Mouse (Mus musculus) brown adipose tissue, adult 24 weeks (tissue): ENCODE data around the gene Padi2. TPM values are rescaled to one million over a fixed set of nuclear protein-coding genes. Genes with fewer than 3 reads are reported as not detected.

Experiments
- H3K27ac ChIP-seq: fragments of 200-500 bp; replicated peaks from 2 replicates; pipeline ENCODE4 v1.5.1; 2012; ENCODE audit warnings: low read depth, mild to moderate bottlenecking, low read length
- H3K4me1 ChIP-seq: fragments of 200-500 bp; 2 replicates; pipeline ENCODE4 v1.6.1; 2012; ENCODE audit warnings: low read length, mixed read lengths; ENCODE audit not compliant: control insufficient read depth, insufficient read depth, insufficient read length
- H3K4me3 ChIP-seq: fragments of 200-500 bp; 2 replicates; pipeline ENCODE4 v1.5.1; 2012; ENCODE audit warnings: low read depth, mild to moderate bottlenecking, low read length, moderate library complexity; ENCODE audit not compliant: insufficient read depth
- polyA plus RNA-seq: library from polyadenylated mRNA; stranded (reverse); fragments of >200 nt; gene quantifications from 2 replicates; pipeline ENCODE4 v1.2.4, GENCODE M21; 2012; ENCODE audit not compliant: missing spikeins, insufficient read depth, insufficient read length

The Padi2 gene
- polyA plus RNA-seq, 1 experiment, result 1.6 TPM

DNA sequence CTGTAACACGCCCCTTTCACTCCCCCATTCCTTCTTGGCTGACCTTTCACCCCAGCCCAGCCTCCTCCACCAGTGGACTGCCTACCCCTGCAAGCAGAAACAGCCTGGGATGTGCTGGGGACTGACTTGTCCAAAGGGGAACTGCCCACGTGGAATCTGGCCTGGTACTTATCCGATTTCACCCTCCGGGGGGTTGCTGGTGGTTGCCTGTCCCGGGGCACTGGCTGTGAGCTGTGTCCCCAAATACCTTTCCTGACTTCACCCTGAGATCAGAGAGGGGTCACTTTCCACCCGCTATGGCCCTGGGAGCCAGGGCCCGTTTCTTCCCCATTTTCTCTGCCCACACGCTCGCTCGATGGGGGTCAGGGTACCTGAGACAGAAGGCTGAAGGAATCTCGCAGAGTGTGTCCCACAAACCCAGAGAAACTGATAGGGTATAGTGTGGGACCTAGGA lies 710 bp downstream of the Padi2 start:
- H3K27ac ChIP-seq, result no peak overlapping the region
- H3K4me1 ChIP-seq, result no peaks in the 10 kb centered on the region
- H3K4me3 ChIP-seq, result no peak overlapping the region

DNA sequence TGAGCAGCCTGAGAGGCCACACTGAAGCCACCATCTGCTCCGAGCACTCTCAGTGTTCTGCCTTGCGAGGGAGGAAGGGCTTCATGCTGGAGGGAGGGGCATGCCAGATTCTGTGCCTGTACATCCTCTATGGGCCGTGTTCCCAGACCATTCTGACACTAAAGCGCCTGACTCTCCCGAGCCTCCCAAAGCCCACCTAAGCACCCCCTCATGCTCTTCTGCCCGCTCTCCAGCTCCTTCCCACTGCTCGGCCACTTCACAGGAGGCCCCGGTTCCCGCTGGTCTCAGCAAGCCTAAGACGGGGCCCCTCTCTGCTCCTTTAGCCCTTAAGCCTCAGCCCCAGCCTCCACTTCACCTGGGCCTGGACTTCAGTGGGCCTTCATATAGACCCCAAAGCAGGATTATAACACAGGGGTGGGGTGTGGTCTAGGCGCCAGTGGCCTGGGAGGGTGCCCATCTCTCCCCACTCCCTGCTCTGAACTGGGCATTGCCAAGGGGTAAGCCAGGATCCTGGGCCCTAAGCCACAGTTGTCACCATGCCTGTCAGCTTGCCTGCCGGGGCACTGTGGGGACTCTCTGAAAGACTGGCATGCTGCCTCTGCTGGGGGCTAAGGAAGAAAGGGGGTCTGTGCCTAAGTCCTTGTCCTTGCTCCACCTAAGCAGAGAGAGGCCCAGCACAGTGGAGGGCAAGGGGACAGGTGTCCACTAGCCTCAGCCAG lies 1.3 kb downstream of the Padi2 start:
- H3K4me1 ChIP-seq, result no peaks in the 10 kb centered on the region
- no peak overlapping the region for H3K4me3 ChIP-seq
- no peak overlapping the region for H3K27ac ChIP-seq

DNA sequence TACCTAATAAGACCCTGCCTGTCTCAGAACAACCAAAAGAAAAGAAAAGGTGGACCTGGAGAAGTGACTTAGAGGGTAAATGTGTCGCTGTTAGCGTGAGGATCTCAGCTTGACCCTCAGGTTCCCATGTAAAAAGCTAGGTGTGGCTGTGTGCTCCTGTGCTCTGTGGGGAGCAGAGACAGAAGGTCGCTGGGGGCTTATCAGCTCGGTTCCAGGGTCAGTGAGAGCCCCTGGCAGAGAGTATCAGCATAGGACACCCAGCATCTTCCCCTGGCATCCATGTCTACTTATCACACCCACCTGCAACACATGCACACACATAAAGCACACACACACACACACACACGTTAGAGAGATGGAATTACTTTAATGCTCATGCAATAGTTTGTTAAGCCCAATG lies 2.5 kb downstream of the Padi2 start:
- no peak overlapping the region for H3K4me3 ChIP-seq
- H3K4me1 ChIP-seq, result no peaks in the 10 kb centered on the region
- H3K27ac ChIP-seq, result no peak overlapping the region

DNA sequence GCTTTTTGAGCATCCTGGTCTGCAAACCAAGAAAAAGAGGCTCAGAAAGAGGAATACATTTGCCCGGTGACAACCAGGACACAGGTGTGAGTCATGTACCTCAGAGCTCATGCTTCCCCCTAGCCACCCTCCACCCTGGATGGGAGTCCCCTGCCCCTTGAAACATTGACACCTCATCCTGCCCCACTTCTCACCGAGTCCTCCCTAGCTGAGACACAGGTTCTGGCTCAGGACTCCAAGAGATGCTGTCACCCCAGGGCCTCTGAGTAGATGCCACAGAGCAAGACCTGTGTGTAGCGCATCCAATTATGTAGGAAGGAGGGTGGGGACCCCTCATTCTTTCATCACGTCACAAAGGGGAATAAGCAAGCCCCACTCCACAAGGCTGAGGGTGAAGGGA lies 3.4 kb downstream of the Padi2 start:
- H3K4me3 ChIP-seq, result no peak overlapping the region
- no peak overlapping the region for H3K27ac ChIP-seq
- H3K4me1 ChIP-seq, result no peaks in the 10 kb centered on the region

DNA sequence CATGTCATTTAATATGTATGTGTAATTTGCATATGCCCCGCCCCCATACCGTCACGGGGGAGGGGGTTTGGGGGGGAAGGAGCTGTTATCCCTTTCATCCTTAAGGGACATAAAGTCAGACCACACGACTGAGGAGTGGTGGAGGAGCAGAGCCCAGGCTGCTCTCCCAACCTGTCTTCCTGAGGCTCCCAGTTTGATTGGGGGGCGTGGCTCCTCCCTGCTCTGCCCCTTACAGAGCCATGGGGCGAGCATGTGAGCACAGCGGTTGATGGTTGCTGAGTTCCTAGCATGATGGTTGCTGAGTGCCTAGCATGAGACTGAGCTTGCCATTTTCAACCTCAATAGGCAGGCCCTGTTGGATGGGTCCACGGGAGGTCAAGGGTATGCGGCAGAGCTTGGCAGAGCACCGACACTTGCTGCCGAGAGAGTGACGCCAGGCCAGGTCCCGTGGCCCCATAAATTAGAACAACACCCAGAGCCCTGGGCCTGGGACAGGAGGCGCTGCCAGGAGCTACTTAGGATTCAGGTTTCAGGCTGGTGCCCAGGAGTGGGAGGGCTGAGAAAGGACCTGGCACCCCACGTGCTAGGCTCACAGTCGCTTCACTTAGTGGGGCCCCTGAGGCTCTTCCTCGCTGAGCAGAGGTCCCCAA lies 4.6 kb downstream of the Padi2 start:
- Histone ChIP-seq H3K4me3 (no peak overlapping the region), H3K4me1 (no peaks in the 10 kb centered on the region), H3K27ac (no peak overlapping the region)

DNA sequence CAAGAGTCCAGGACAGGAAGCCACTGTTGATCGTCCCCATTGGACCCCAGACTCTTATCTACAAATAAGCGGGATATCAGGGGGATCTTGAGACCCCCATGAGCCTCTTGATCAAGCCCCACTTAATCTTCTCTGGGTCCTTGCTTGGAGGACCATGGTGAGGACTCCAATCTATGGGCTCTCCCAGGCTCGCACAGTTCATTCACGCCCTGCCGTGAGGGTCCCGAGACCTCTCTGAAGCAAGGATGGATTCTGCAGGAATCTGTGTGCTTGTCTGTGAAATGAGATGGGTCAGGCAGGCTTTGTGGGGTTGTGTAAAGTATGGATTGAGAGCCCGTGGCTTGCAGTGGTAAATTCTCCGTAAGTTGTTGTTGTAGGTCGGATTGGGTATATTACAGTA lies 5.3 kb downstream of the Padi2 start:
- H3K4me1 ChIP-seq, result no peaks in the 10 kb centered on the region
- H3K4me3 ChIP-seq, result no peak overlapping the region
- no peak overlapping the region for H3K27ac ChIP-seq

DNA sequence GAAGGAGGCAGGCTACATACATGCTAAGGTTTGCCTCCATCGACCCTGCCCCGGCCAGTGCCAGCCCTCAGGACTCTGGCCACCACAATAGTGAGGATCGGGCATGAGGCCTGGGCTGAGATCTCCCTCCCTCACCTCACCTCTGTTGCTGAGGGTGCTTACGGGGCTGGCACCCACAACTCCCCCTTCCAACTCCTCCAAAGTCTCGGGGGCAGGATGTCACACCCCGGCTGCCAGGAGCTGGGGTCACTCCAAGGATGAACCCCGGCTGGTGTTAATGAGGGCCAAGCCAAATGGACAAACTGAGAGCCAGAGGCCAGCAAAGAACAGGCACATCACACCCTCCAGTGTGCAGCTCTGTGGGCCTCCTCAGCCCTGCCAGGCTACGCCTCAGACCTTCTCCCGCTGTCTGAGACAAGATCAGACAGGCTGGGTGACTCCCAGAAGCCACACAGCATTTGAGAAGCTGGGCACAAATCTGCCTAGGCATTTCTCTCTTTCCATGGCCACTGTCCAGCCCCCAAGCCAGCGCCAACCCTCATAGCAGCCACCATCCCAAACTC lies 6.2 kb downstream of the Padi2 start:
- Histone ChIP-seq H3K4me1 (no peaks in the 10 kb centered on the region), H3K4me3 (no peak overlapping the region), H3K27ac (no peak overlapping the region)

DNA sequence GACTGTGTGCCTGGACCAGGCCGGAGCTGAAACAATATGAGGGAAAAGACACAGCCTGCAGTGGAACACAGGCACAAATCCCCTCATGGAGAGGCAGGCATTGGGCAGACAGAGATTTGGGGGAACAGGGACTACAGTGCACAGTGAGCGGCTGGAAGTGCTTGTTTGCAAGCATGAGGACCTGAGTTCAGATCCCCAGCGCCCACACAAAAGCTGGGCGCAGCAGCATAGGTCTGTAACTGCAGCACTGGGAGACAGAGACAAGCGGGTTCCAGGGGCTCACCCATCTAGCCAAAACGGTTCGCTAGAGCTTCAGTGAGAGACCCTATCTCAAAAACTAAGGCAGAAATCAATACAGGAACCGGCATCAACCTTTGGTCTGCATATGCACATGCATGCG lies 7.4 kb downstream of the Padi2 start:
- Histone ChIP-seq H3K27ac (no peak overlapping the region), H3K4me3 (no peak overlapping the region), H3K4me1 (no peaks in the 10 kb centered on the region)

DNA sequence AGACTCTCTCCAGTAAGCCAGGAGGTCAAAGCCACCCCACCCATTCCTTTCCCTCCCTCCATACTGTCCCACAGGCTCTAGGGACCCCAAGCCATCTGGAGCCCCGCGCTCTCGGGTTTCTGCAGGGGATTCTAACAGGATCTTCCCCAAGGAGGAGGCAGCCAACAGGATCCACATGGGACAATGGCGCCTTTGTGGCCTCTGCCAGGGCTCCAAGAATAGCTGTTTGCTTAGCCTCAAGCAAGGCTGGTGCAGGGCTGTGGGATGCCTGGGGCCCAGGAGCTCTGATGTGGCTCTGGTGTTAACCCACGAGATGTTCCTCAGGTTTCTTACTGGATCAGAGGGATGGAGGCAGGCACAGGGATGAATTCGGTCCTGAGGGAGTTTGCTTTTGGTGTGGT lies 8.6 kb downstream of the Padi2 start:
- Histone ChIP-seq H3K27ac (no peak overlapping the region), H3K4me1 (no peaks in the 10 kb centered on the region), H3K4me3 (no peak overlapping the region)

DNA sequence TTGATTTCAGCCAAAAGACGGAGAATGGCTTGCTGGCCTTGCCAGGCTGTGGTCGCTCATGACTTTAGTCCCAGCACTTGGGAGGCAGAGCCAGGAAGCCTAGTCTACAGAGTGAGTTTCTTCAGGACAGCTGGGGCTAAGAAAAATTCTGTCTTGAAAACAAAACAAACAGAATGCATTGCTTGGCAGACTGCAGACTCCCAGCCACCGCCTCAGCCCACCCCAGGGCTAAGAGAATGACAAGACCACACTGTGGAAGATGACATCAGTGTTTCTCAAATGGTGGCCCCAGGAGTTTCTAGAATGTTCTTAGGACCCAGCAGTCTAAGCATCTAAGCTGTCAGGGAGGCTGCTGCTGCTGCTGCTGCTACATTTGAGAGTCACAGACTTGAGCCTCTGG lies 9.1 kb downstream of the Padi2 start:
- H3K4me3 ChIP-seq, result no peak overlapping the region
- no peaks in the 10 kb centered on the region for H3K4me1 ChIP-seq
- H3K27ac ChIP-seq, result no peak overlapping the region

DNA sequence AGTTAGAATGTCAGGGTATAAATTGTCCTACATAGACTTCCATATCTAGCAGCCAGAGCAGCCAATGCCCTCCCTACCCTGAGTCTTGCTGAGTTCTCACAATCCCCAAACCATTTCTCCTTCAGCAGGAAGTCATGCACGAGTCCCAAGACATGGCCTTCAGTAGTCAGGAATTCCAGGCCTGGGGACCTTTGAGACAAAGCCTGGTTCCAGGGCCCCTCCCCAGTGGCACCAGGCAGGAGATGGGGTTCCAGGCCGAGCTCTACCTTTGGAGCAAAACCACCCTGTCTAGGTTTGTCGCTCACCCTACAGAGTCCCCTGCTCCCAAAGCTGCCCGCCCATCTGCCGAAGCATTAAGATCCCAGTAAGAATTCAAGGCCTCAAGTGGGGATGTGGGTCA lies 10.2 kb downstream of the Padi2 start:
- H3K4me1 ChIP-seq, result no peaks in the 10 kb centered on the region
- no peak overlapping the region for H3K27ac ChIP-seq
- H3K4me3 ChIP-seq, result no peak overlapping the region

DNA sequence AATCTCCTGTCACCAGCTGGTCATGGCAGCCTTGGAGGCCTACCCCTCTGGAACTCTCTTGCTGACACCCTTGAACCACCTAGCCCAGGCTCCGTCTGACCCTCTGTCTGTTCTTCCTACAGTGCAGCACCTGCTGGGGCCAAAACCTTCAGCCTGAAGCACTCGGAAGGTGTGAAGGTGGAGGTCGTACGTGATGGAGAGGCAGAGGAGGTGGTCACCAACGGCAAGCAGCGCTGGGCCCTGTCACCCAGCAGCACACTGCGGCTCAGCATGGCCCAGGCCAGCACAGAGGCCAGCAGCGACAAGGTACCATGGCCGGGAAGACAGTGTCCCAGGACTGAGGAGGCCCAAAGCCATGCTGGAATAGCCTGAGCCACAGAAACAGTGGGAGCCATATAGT lies 11.3 kb downstream of the Padi2 start:
- no peak overlapping the region for H3K4me3 ChIP-seq
- H3K27ac ChIP-seq, result no peak overlapping the region
- H3K4me1 ChIP-seq, result no peaks in the 10 kb centered on the region

DNA sequence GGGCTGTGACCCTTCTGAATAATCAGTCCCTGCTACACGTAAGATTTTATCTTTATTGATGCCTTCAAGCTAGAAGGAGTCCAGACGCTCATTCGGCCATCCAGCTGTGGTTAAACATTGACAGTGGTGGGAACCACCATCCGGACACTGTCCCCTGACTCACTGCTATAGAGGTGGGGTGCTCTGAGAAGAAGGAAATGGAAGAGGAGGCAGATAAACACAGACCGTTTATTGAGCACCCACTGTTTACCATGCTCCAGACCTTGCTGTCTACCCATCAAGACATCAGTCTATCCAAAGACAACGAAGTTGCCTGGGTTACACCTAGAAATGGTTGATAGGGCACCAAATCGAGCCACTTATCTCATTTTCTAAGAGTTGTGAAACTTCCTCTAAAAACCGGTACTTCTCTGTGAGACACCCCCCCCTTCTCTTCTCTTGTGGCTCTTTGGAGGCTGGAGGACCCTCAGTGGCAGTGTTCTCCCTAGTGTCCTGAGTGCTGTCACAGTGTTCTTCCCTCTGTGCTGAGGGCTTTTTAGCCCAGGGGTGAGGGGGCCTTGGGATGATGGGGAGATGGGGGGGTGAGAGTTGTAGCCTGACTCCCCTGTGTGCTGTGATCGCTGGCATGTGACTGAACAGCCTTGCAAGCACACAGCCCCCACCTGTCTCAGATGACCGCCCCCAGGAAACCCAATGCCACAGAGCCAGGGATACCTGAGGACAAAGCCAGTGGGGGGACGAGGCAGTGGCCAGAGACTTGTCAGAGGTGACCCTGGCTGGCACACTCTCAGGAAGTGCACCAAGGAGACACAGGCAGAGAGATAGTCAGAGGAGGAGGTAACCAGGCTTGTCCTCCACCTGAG lies 14.1 kb downstream of the Padi2 start:
- no peak overlapping the region for H3K4me3 ChIP-seq
- no peak overlapping the region for H3K27ac ChIP-seq
- no peaks in the 10 kb centered on the region for H3K4me1 ChIP-seq

DNA sequence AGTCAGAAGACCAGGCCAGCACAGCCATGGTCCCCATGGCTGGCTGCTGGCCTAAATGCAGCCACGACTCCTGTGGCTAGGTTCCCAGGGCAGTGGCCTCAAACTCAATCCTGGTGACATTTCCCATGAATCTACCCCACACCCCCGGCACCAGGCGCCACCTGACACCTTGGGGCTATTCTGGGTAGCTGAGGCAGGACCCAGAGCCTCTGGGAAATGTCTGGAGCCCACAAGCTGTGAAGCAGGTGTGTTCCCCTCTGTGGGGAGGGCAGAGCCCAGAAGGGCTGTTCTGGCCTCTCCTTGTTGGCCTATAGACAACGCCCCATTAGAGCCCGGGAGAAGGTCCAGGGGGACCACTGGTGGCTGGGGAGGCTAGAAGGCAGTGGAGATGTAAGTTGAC lies 16.4 kb downstream of the Padi2 start:
- no peak overlapping the region for H3K4me3 ChIP-seq
- H3K27ac ChIP-seq, result no peak overlapping the region
- no peaks in the 10 kb centered on the region for H3K4me1 ChIP-seq

DNA sequence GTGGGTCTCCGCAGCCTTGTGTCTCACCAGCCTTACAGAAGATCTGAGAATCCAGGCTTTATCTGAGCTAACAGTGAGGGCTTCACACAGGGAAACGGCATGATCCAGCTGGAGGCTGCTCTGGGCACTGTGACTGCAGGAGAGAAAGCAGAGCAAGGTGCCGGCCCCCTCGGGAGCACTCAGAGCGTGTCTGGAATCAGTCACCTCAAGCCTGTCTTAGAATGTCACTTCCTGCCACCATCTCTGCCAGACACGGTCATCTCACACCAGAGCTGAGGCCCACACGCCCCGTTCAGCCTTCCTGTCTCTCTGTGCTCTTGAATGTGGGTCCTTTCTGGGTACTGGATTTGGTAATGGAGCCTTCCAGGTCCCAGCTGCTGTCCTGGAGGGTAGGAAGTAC lies 19.5 kb downstream of the Padi2 start:
- H3K27ac ChIP-seq, result no peak overlapping the region
- H3K4me3 ChIP-seq, result no peak overlapping the region
- no peaks in the 10 kb centered on the region for H3K4me1 ChIP-seq
